ENCODE assay signal across 9 mouse cellular contexts in genomic region chr8:123978166-123978838, GRCm38 (mm10). TPM values are rescaled to one million over a fixed set of nuclear protein-coding genes. Genes with fewer than 3 reads are reported as not detected.
DNase-seq lines count a peak whose midpoint lies in the region; ATAC-seq and TF ChIP-seq lines count a peak whose summit lies in the region.
"Had no signal": no experiment of that assay in that cellular context is flagged by ENCODE, and none has a peak within 500 bp of the region (broad histone marks: within the 10 kb centered on the region; RNA-seq: fewer than 3 reads in every experiment).

No protein-coding gene starts in this region.

- no peak overlapping the region for H3K27ac ChIP-seq in gastrocnemius, adult 2 months
- peak overlapping the region; percentile 68 for H3K27ac ChIP-seq in stomach, embryonic 14.5 days (ENCODE audit: low read length)

- H3K36me3 ChIP-seq in stomach, embryonic 14.5 days (ENCODE audit: control insufficient read depth, insufficient read depth, low read length), result no peaks in the 10 kb centered on the region

- no peaks in the 10 kb centered on the region for H3K27me3 ChIP-seq in stomach, embryonic 14.5 days (ENCODE audit: control insufficient read depth, insufficient read depth, low read length)
- H3K27me3 ChIP-seq: Patski had no signal

- TF ChIP-seq CTCF in gastrocnemius, adult 2 months (IDR thresholded peaks at IDR 0.05), result no peak

- H3K9me3 ChIP-seq in stomach, embryonic 14.5 days (ENCODE audit: control insufficient read depth, low read depth, low read length), result no peaks in the 10 kb centered on the region

- 32% methylated on average over 14 of the region's 14 CpGs for WGBS in stomach, embryonic 14.5 days

- H3K4me1 ChIP-seq in stomach, embryonic 14.5 days (ENCODE audit: control insufficient read depth, insufficient read depth, low read length), result peaks cover 20% of the 10 kb centered on the region

- no peak overlapping the region for H3K9ac ChIP-seq in stomach, embryonic 14.5 days (replicated peaks; ENCODE audit: low read depth, low read length)

- intact Hi-C loops in gastrocnemius, adult 2 months (cut with DNase I), result no loop called here
- intact Hi-C loops in left cerebral cortex, postnatal 14 days (cut with DNase I), result no loop called here

- peak; percentile 57 for DNase-seq in gastrocnemius, adult 2 months
- DNase-seq in gastrocnemius, adult 8-10 months (ENCODE audit: low spot score in 2 of 2), result no peak
- peak; percentile 30 for DNase-seq in 3T3-L1 (ENCODE audit: low read depth, low spot score)
- DNase-seq in brain, adult 2 months (ENCODE audit: low read depth, low spot score), result peak; percentile 79
- peak; percentile 80 for DNase-seq in heart, postnatal 4 days
- DNase-seq in left cerebral cortex, postnatal 14 days (ENCODE audit: low spot score in 2 of 2), result no peak

- peak overlapping the region; percentile 25 for H3K4me2 ChIP-seq in stomach, embryonic 14.5 days (replicated peaks; ENCODE audit: low read depth, low read length)

- H3K4me3 ChIP-seq in gastrocnemius, adult 2 months, result no peak overlapping the region
- H3K4me3 ChIP-seq in stomach, embryonic 14.5 days (ENCODE audit: low read depth, low read length), result no peak overlapping the region

- no peak for ATAC-seq in stomach, embryonic 14.5 days (ENCODE audit: insufficient number of reproducible peaks, insufficient read depth, low FRiP score, low read depth)
- ATAC-seq in frontal cortex, adult (ENCODE audit: low TSS enrichment), result no peak
- ATAC-seq: Patski had no signal

RNA-seq across cellular contexts. Expression of gene Abcb10, which starts 4.6 kb away (rescaled TPM):
- 10 to 100 TPM; 15.8 to 18.6 TPM for total RNA-seq in gastrocnemius, adult 2 months (2021)
- 10 to 100 TPM; 17.4 to 19.4 (median 18.9) TPM for total RNA-seq in gastrocnemius, adult 8-10 months (2022)
- total RNA-seq in heart, postnatal 4 days (2021), result 10 to 100 TPM; 36.9 to 37.8 TPM
- 23.8 and 24.5 TPM in 2 replicates for polyA plus RNA-seq in stomach, embryonic 14.5 days (2014; fragmentation: Nextera tagmentation; extraction: Ambion mirVana)
- 10 to 100 TPM; 14.0 to 15.9 TPM for total RNA-seq in left cerebral cortex, postnatal 14 days (2021)

RNA-seq across cellular contexts. Expression of gene Nup133, which starts 29.2 kb away (rescaled TPM):
- total RNA-seq in gastrocnemius, adult 2 months (2021), result 10 to 100 TPM; 11.6 to 17.8 TPM
- total RNA-seq in gastrocnemius, adult 8-10 months (2022), result 10 to 100 TPM in 2 of 4 experiments, 1 to 10 TPM in 2; 8.2 to 13.3 (median 11.2) TPM
- total RNA-seq in heart, postnatal 4 days (2021), result 10 to 100 TPM; 20.1 to 21.5 TPM
- 38.4 and 44.8 TPM in 2 replicates for polyA plus RNA-seq in stomach, embryonic 14.5 days (2014; fragmentation: Nextera tagmentation; extraction: Ambion mirVana)
- total RNA-seq in left cerebral cortex, postnatal 14 days (2021), result 10 to 100 TPM; 18.3 to 22.8 TPM

RNA-seq across cellular contexts. Expression of gene Taf5l, which starts 42.9 kb away (rescaled TPM):
- 10 to 100 TPM; 14.6 to 15.2 TPM for total RNA-seq in gastrocnemius, adult 2 months (2021)
- total RNA-seq in gastrocnemius, adult 8-10 months (2022), result 10 to 100 TPM; 13.0 to 16.3 (median 14.8) TPM
- 10 to 100 TPM; 27.5 to 29.9 TPM for total RNA-seq in heart, postnatal 4 days (2021)
- 43.8 and 50.4 TPM in 2 replicates for polyA plus RNA-seq in stomach, embryonic 14.5 days (2014; fragmentation: Nextera tagmentation; extraction: Ambion mirVana)
- total RNA-seq in left cerebral cortex, postnatal 14 days (2021), result 10 to 100 TPM; 21.2 to 23.5 TPM

RNA-seq across cellular contexts. Expression of gene Urb2, which starts 43.0 kb away (rescaled TPM):
- 1 to 10 TPM; 5.8 to 6.0 TPM for total RNA-seq in gastrocnemius, adult 2 months (2021)
- 1 to 10 TPM; 5.7 to 7.4 (median 6.5) TPM for total RNA-seq in gastrocnemius, adult 8-10 months (2022)
- 10 to 100 TPM; 10.8 to 11.1 TPM for total RNA-seq in heart, postnatal 4 days (2021)
- polyA plus RNA-seq in stomach, embryonic 14.5 days (2014; fragmentation: Nextera tagmentation; extraction: Ambion mirVana), result 7.3 and 8.0 TPM in 2 replicates
- total RNA-seq in left cerebral cortex, postnatal 14 days (2021), result 10 to 100 TPM; 12.0 to 12.2 TPM

Comparison
In these comparisons a context has a peak if more than half of its experiments do, and no peak if none do; other contexts are left out.
1. DNase-seq: peak in gastrocnemius, adult 2 months (single experiment), 3T3-L1 (single experiment), brain, adult 2 months (single experiment) and heart, postnatal 4 days (single experiment); none in gastrocnemius, adult 8-10 months (0 of 2) and left cerebral cortex, postnatal 14 days (0 of 2).